Mouse (Mus musculus) heart, postnatal 0 days (tissue): ENCODE measurements at regions not wholly inside any gene's neighbourhood (a gene's known extent, or its start where the extent isn't known, plus 50 kb on each side); places are given as distances from the start of the nearest gene placed in this dataset.

Experiments
- ATAC-seq: fragments of 200-750 bp; cut with Nextera tagmentation; 2 replicates; pipeline ENCODE4 v1.8.0; 2017; ENCODE audit warnings: low read depth, moderate number of reproducible peaks, moderate library complexity; ENCODE audit not compliant: insufficient read depth
- DNase-seq: peaks from one replicate; pipeline ENCODE4 v3.0.0-alpha.2; 2016; ENCODE audit warnings: low spot score
- H3K27ac ChIP-seq: fragments of 300-500 bp; sonication (generic); 2 replicates; pipeline ENCODE4 v1.5.1; 2014; ENCODE audit warnings: low read depth, mild to moderate bottlenecking
- H3K27me3 ChIP-seq: fragments of 300-500 bp; sonication (generic); 2 replicates; pipeline ENCODE4 v1.6.1; 2014; ENCODE audit warnings: low read length, mixed read lengths; ENCODE audit not compliant: control insufficient read depth, insufficient read depth
- H3K36me3 ChIP-seq: fragments of 300-500 bp; sonication (generic); replicated peaks from 2 replicates; pipeline ENCODE4 v1.6.1; 2014; ENCODE audit warnings: low read length, mixed read lengths; ENCODE audit not compliant: control insufficient read depth, insufficient read depth
- H3K4me1 ChIP-seq: fragments of 300-500 bp; sonication (generic); 2 replicates; pipeline ENCODE4 v1.6.1; 2014; ENCODE audit warnings: antibody characterized with exemption; ENCODE audit not compliant: control insufficient read depth, insufficient read depth
- H3K4me2 ChIP-seq: fragments of 300-500 bp; sonication (generic); 2 replicates; pipeline ENCODE4 v1.6.1; 2014; ENCODE audit warnings: low read depth, mild to moderate bottlenecking, low read length, moderate library complexity
- H3K4me3 ChIP-seq: fragments of 300-500 bp; sonication (generic); 2 replicates; pipeline ENCODE4 v1.5.1; 2014; ENCODE audit warnings: low read depth, low read length
- H3K9ac ChIP-seq: fragments of 300-500 bp; sonication (generic); replicated peaks from 2 replicates; pipeline ENCODE4 v1.6.1; 2014; ENCODE audit warnings: low read depth, low read length, mixed read lengths
- H3K9me3 ChIP-seq: fragments of 300-500 bp; sonication (generic); replicated peaks from 2 replicates; pipeline ENCODE4 v1.6.1; 2016; ENCODE audit warnings: low read length; ENCODE audit not compliant: control insufficient read depth
- CTCF ChIP-seq: IDR thresholded peaks from 2 replicates; pipeline ENCODE4 v1.5.1; 2016; ENCODE audit warnings: antibody characterized with exemption, control low read depth, low read depth
- EP300 ChIP-seq: IDR thresholded peaks from 2 replicates; pipeline ENCODE4 v1.6.1; 2016; ENCODE audit warnings: antibody characterized with exemption, low read depth
- WGBS: fragments of 180-500 bp; shearing (Covaris S2); extraction: QIAGEN DNeasy Blood & Tissue Kit; methylation state at CpG from one replicate; pipeline ENCODE4 v1.1.7; 2014; 5-methylcytosine and 5-hydroxymethylcytosine counted together

GRCm38 (mm10) chr1:157011226-157011625 lies 71.8 kb upstream of the Ralgps2 start:
- Histone ChIP-seq H3K4me2 (no peak overlapping the region), H3K4me1 (peaks cover 14% of the 10 kb centered on the region), H3K27me3 (no peaks in the 10 kb centered on the region), H3K9me3 (no peaks in the 10 kb centered on the region), H3K9ac (no peak overlapping the region), H3K36me3 (no peaks in the 10 kb centered on the region), H3K4me3 (no peak overlapping the region), H3K27ac (no peak overlapping the region)
- DNase-seq (no peak), ATAC-seq (no peak)
- TF ChIP-seq EP300 (no peak), CTCF (no peak)
- 87% methylated on average over 6 of the region's 6 CpGs for WGBS

- Histone ChIP-seq H3K36me3 (no peaks in the 10 kb centered on the region), H3K9ac (no peak overlapping the region), H3K27me3 (no peaks in the 10 kb centered on the region), H3K27ac (peak overlapping the region; percentile 45), H3K4me3 (no peak overlapping the region), H3K9me3 (no peaks in the 10 kb centered on the region), H3K4me2 (no peak overlapping the region), H3K4me1 (peaks cover 14% of the 10 kb centered on the region)
- DNase-seq (no peak), ATAC-seq (no peak)
- WGBS: 71% methylated on average over 9 of the region's 9 CpGs
- TF ChIP-seq EP300 (no peak), CTCF (no peak)
Measured at GRCm38 (mm10) chr1:157009427-157009826, 70.0 kb upstream of the Ralgps2 start.

- H3K9me3 ChIP-seq: no peaks in the 10 kb centered on the region
- no peaks in the 10 kb centered on the region for H3K27me3 ChIP-seq
- peak; percentile 92 for ATAC-seq
- no peaks in the 10 kb centered on the region for H3K36me3 ChIP-seq
- peaks cover 14% of the 10 kb centered on the region; the same call in 1 of the 2 replicates for H3K4me1 ChIP-seq
- DNase-seq: peak; percentile 91
- TF ChIP-seq CTCF: no peak
- TF ChIP-seq EP300: no peak
- H3K4me3 ChIP-seq: no peak overlapping the region
- H3K27ac ChIP-seq: peak overlapping the region; percentile 89
- 21% methylated on average over 4 of the region's 4 CpGs for WGBS
- no peak overlapping the region for H3K9ac ChIP-seq
- H3K4me2 ChIP-seq: peak overlapping the region; percentile 42
Measured at GRCm38 (mm10) chr1:157007891-157008730, 68.7 kb upstream of the Ralgps2 start.

GRCm38 (mm10) chr1:157004312-157005074 lies 65.1 kb upstream of the Ralgps2 start:
- H3K4me2 ChIP-seq: no peak overlapping the region
- no peak for DNase-seq
- no peak overlapping the region for H3K9ac ChIP-seq
- no peak overlapping the region for H3K27ac ChIP-seq
- H3K9me3 ChIP-seq: no peaks in the 10 kb centered on the region
- WGBS: 83% methylated on average over 16 of the region's 16 CpGs
- H3K4me1 ChIP-seq: peaks cover 14% of the 10 kb centered on the region; the same call in 1 of the 2 replicates
- no peaks in the 10 kb centered on the region for H3K27me3 ChIP-seq
- no peak overlapping the region for H3K4me3 ChIP-seq
- H3K36me3 ChIP-seq: no peaks in the 10 kb centered on the region
- TF ChIP-seq CTCF (no peak), EP300 (no peak)
- no peak for ATAC-seq

- no peak overlapping the region for H3K9ac ChIP-seq
- 74% methylated on average over 7 of the region's 7 CpGs for WGBS
- H3K27me3 ChIP-seq: no peaks in the 10 kb centered on the region
- no peaks in the 10 kb centered on the region for H3K9me3 ChIP-seq
- H3K27ac ChIP-seq: no peak overlapping the region
- TF ChIP-seq CTCF (no peak), EP300 (no peak)
- H3K4me3 ChIP-seq: no peak overlapping the region
- H3K4me1 ChIP-seq: peaks cover 7% of the 10 kb centered on the region
- H3K4me2 ChIP-seq: no peak overlapping the region
- ATAC-seq (no peak), DNase-seq (no peak)
- H3K36me3 ChIP-seq: no peaks in the 10 kb centered on the region
Measured at GRCm38 (mm10) chr1:157003034-157003433, 63.6 kb upstream of the Ralgps2 start.
